Mouse (Mus musculus): ENCODE measurements at regions not wholly inside any gene's neighbourhood (a gene's known extent, or its start where the extent isn't known, plus 50 kb on each side); places are given as distances from the start of the nearest gene placed in this dataset.

DNA sequence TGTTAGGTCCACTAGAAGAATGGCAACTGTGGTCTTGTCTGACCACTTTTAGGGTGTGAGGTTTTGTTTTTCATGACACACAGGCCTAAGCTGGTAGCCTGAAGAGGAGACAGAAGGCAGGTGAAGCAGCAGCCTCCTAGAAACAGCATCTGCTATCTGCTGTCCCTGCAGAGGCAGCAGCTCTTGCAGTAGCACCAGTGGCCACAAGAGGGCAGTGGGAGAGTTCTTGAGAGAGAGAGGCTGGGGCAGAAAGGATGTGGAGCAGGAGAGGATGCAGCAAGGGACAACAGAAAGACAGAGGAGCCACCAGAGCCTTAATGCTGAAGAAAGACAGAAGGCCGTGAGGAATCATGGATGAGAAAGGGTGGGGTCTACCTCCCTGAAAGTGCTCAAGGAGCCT is 88.1 kb upstream of the Usp51 start:
- DNase-seq, result peak; percentile 71

DNA sequence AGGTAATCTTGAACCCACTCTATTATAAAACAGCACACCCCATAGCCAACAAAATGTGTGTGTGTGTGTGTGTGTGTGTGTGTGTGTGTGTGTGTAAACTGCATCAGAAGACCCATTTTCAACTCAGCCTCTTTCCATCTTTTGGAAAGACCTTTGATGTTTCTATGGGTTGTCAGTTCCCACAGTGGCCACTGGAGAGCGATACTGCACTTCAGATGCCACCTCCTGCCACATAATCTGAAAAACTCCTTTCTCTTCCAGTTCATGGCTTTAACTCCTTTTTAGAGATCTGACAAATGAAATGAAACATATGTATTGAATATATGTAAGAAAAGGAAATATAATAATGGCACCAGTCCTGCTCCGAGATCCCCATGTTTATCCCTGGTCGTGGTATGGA is 79.3 kb upstream of the Usp51 start:
- peak; percentile 34 for DNase-seq

DNA sequence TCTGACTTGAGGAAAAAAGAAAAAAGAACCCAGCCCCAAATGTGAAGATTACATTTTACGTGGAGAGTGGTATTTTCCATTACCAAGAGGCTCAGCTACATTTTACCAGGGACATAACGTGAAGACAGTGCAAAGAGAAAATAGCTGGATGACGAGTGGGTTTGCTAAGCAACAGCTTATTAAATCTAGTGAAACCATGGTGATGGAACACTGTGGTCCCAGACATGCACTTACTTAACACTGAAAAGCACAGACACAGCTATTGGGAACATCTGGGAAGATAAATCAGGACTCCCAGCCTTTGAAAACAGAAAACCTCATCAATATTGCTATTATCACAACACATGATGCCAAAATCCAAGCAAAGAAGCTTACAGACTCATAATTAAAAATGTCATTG is 60.1 kb upstream of the Usp51 start:
- DNase-seq, result no peak

All from embryo, embryonic 11 days (tissue).